Mouse (Mus musculus) thymus, adult 2 months (tissue): ENCODE measurements around the gene Pmm2.

Experiments used
- CTCF ChIP-seq: fragments of 200-500 bp; IDR thresholded peaks from 2 replicates; pipeline ENCODE4 v1.5.1; 2012; ENCODE audit warnings: mild to moderate bottlenecking, control low read depth, low read length, moderate library complexity, borderline replicate concordance; ENCODE audit not compliant: control insufficient read depth, poor library complexity, insufficient read depth; ENCODE audit errors: extremely low read depth
- POLR2A ChIP-seq: fragments of 200-500 bp; IDR thresholded peaks from 2 replicates; pipeline ENCODE4 v1.6.1; 2012; ENCODE audit warnings: mild to moderate bottlenecking, low read length, control low read depth, moderate library complexity; ENCODE audit not compliant: control insufficient read depth, poor library complexity, insufficient read depth; ENCODE audit errors: extremely low read depth

DNA sequence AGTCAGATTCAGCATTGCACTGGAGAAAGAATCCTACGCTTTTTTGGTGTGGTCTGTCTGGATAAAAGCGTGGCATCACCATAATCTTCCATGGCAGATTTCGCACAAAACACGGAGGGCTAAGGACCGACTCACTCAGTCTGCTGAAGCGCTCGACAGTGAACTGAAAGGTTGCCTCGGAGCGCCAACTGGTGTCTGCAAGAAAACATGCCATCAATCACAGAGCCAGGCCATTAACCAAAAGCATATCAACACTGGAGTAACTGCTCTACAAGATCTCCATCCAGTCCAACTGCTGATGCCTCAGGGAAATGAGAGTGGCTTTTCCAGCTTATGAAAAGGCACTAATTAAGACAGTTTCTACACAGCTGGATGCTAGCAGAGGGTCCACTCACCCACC is 74.5 kb downstream of the Pmm2 start:
- TF ChIP-seq POLR2A (no peak), CTCF (no peak)
